Comparison of ENCODE assay signal across 8 mouse cellular contexts in the genomic region with DNA sequence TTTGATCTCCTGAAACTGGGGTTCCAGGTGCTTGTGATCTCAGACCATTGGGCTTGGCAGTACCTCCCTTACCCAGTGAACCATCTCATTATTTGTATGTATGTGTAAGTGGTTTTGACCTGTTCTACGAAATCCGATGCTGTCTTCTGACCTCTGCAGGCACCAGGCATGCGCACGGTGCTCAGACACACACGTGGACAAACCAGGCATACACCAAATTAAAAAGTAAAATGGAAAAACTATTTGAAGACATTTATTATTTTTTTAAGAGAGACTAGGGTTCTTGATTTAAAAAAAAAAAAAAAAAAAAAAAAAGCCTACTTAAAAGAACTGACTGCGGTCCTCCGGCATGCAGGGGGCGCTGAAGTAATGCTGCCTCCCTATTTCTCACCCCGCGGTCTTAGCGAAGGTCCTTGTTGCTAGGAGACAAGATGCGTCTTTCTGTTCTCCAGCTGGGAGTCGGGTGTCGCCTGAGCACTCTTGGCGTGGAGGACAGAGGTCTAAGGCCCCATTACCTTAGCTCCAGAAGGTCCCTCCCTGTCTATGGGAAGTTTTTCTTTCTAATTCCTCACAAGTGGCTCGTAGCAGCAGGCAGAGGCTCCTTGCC. TPM values are rescaled to one million over a fixed set of nuclear protein-coding genes. Genes with fewer than 3 reads are reported as not detected.
DNase-seq lines count a peak whose midpoint lies in the region; ATAC-seq and TF ChIP-seq lines count a peak whose summit lies in the region.

Gene Ccdc65 (plus strand): TSS at position 442 of the 607 bp plus-strand sequence.

- peak; percentile 77 for DNase-seq in WW6 (ENCODE audit: low read depth, low spot score)
- peak; percentile 82 to 90 for DNase-seq in cerebellum, postnatal 25 days
- peak; percentile 89 for DNase-seq in gastrocnemius, adult 2 months
- DNase-seq in hindbrain, postnatal 0 days (ENCODE audit: low spot score): peak; percentile 94
- peak; percentile 87 to 88 for DNase-seq in left cerebral cortex, adult 18-20 months (ENCODE audit: low spot score in 2 of 2)
- peak; percentile 87 to 89 for DNase-seq in lung, postnatal 4 days
- peak; percentile 96 for DNase-seq in retina, postnatal 1 day
- peak; percentile 62 for DNase-seq in urinary bladder, adult 2 months (ENCODE audit: low spot score)

- H3K27me3 ChIP-seq in hindbrain, postnatal 0 days (ENCODE audit: insufficient read depth, low read length): no peaks in the 10 kb centered on the region

- H3K4me3 ChIP-seq in gastrocnemius, adult 2 months: peak within 1 kb of the TSS; percentile 71
- H3K4me3 ChIP-seq in hindbrain, postnatal 0 days (ENCODE audit: low read length): peak within 1 kb of the TSS; percentile 42

- ATAC-seq in hindbrain, postnatal 0 days: peak; percentile 85

- intact Hi-C loops in gastrocnemius, adult 2 months (cut with DNase I): loop anchor here (5.0 kb wide), 1 partner anchor 94 kb away; no protein-coding TSS in a partner anchor

- no peaks in the 10 kb centered on the region for H3K9me3 ChIP-seq in hindbrain, postnatal 0 days (ENCODE audit: low read length)

- H3K9ac ChIP-seq in hindbrain, postnatal 0 days (replicated peaks; ENCODE audit: low read length): peak within 1 kb of the TSS; percentile 28; the same call in 1 of the 2 replicates

- TF ChIP-seq CTCF in gastrocnemius, adult 2 months (IDR thresholded peaks at IDR 0.05): peak; percentile 78
- TF ChIP-seq CTCF in hindbrain, postnatal 0 days (IDR thresholded peaks at IDR 0.05; ENCODE audit: low read depth): peak; percentile 84

- H3K4me1 ChIP-seq in hindbrain, postnatal 0 days (ENCODE audit: insufficient read depth, low read length): peaks cover 5% of the 10 kb centered on the region; the same call in 1 of the 2 replicates

- H3K36me3 ChIP-seq in hindbrain, postnatal 0 days (ENCODE audit: insufficient read depth, low read length): no peaks in the 10 kb centered on the region

- 0 out of 2 replicates have a peak within 1 kb of the TSS, but pooled peaks have one; percentile 16 for H3K27ac ChIP-seq in gastrocnemius, adult 2 months
- H3K27ac ChIP-seq in hindbrain, postnatal 0 days: no peak within 1 kb of the TSS

- 20% methylated on average over 16 of the region's 16 CpGs for WGBS in hindbrain, postnatal 0 days

- peak within 1 kb of the TSS; percentile 64 for H3K4me2 ChIP-seq in hindbrain, postnatal 0 days (ENCODE audit: low read depth, low read length)

RNA-seq across cellular contexts. Expression of gene Ccdc65, which starts in this region (rescaled TPM):
- not detected for total RNA-seq in gastrocnemius, adult 2 months (2021)
- total RNA-seq in hindbrain, postnatal 0 days (2014; rRNA removed): 2.6 and 3.7 TPM in 2 replicates
- 7.7 and 10.4 TPM in 2 replicates for polyA plus RNA-seq in hindbrain, postnatal 0 days (2015; fragmentation: Nextera tagmentation; extraction: Ambion mirVana)
- total RNA-seq in left cerebral cortex, adult 18-20 months (2021): 10 to 100 TPM in 1 of 2 experiments, 1 to 10 TPM in 1; 9.5 to 10.5 TPM
- 3.1 and 4.5 TPM in 2 replicates for polyA plus RNA-seq in urinary bladder, adult 2 months (2012; rRNA removed)

Comparison
In these comparisons a context has a peak if more than half of its experiments do, and no peak if none do; other contexts are left out.
1. Peak in DNase-seq, H3K4me3 ChIP-seq and H3K27ac ChIP-seq in gastrocnemius, adult 2 months; RNA of the gene not detected or under 1 TPM.